Mouse (Mus musculus) cerebellum, adult 2 months (tissue): ENCODE results near the gene Mettl16. TPM values are rescaled to one million over a fixed set of nuclear protein-coding genes. Genes with fewer than 3 reads are reported as not detected.

Experiments
- DNase-seq, 2 experiments: peaks; one replicate each; pipeline ENCODE4 v3.0.0; 2021
- H3K27ac ChIP-seq: fragments of 200-500 bp; 2 replicates; pipeline ENCODE4 v1.5.1; 2012; ENCODE audit warnings: low read length, control low read depth, inconsistent platforms; ENCODE audit not compliant: insufficient read depth
- H3K27me3 ChIP-seq: fragments of 200-500 bp; 2 replicates; pipeline ENCODE4 v1.6.1; 2012; ENCODE audit warnings: inconsistent platforms, mild to moderate bottlenecking, low read length, moderate library complexity; ENCODE audit not compliant: control insufficient read depth, insufficient read depth
- H3K4me1 ChIP-seq: fragments of 200-500 bp; 2 replicates; pipeline ENCODE4 v1.6.1; 2011; ENCODE audit warnings: low read length; ENCODE audit not compliant: control insufficient read depth, insufficient read depth
- H3K4me3 ChIP-seq: fragments of 200-500 bp; replicated peaks from 2 replicates; pipeline ENCODE3; 2011; ENCODE audit warnings: mild to moderate bottlenecking, low read depth, low read length, control low read depth; ENCODE audit not compliant: insufficient read depth
- CTCF ChIP-seq: fragments of 200-500 bp; IDR thresholded peaks from 2 replicates; pipeline ENCODE4 v1.5.1; 2011; ENCODE audit warnings: low read depth, mild to moderate bottlenecking, control low read depth, low read length, moderate library complexity, borderline replicate concordance; ENCODE audit not compliant: insufficient read depth
- POLR2A ChIP-seq: fragments of 200-500 bp; IDR thresholded peaks from 2 replicates; pipeline ENCODE4 v1.6.1; 2011; ENCODE audit warnings: low read length, control low read depth, borderline replicate concordance; ENCODE audit not compliant: insufficient read depth
- WGBS: fragments of 180-500 bp; shearing (Covaris S2); methylation state at CpG from one replicate; pipeline ENCODE4 v1.1.7; 2018; 5-methylcytosine and 5-hydroxymethylcytosine counted together
- polyA plus RNA-seq: library from polyadenylated mRNA; depleted of rRNA; stranded (reverse); fragments of >200 nt; gene quantifications from 2 replicates; pipeline ENCODE4 v1.2.3, GENCODE M21; 2012

The Mettl16 gene
- polyA plus RNA-seq, 1 experiment, result 18.5 TPM

DNA sequence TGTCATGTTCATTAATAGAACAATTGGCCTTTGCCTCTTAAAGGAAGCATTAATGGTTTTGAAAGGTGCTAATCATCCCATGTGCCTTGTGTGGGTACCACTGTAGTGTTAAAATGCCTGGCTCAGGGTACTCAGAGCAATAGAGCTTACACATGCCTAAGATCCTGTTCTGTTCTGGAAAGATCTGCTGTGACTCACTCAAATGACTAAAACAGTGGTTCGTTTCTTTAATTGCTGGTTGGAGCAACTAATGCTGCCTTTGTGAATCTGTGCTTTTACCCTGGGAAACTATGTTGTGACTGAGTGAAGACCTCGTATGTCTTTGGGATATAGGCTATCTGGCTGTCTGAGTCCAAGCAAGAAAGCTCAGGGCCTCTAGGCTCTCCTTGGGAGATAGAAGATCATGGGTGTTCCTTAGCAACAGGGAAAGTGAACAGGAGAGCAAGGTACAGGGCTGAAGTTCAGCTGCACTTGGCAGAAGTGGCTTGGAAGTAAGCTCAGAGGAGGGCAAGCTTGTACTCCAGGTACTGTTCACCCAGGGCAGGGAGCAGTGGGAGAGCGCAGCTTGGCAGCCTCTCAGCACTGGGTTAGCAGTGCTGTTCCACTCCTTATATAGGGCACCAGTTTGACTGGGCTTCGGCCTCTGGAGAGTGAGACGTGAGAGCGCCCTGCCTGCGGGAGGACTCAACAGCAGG is 52.3 kb downstream of the Mettl16 start:
- Histone ChIP-seq H3K4me3 (no peak overlapping the region), H3K27ac (no peak overlapping the region), H3K4me1 (no peaks in the 10 kb centered on the region), H3K27me3 (no peaks in the 10 kb centered on the region)
- 66% methylated on average over 7 of the region's 7 CpGs for WGBS
- no peak for DNase-seq
- no peak for TF ChIP-seq POLR2A
- no peak for TF ChIP-seq CTCF

DNA sequence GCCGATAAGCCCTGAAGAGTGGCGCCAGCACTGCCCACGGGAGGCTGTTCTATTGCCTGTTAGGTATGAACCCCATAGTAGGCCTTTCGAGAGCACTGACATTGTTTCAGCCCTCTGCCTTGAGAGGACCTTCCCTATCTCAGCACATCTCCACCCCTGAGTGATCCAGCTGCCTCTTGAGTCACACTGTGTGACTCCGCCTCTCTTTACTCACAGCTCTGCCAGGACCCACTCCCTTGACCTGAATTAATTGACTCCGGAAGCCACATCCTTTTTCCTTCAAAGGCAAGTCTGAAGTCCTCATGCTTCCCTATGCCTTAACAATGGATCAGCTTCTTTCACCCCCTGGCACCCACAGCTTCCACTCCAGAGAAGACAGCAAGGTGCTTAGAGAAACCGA is 55.5 kb downstream of the Mettl16 start:
- WGBS, result 71% methylated on average over 7 of the region's 7 CpGs
- Histone ChIP-seq H3K4me3 (no peak overlapping the region), H3K4me1 (peaks cover 3% of the 10 kb centered on the region), H3K27ac (no peak overlapping the region), H3K27me3 (no peaks in the 10 kb centered on the region)
- TF ChIP-seq CTCF (no peak), POLR2A (no peak)
- DNase-seq, result peak in 1 of 2 experiments; percentile 11

DNA sequence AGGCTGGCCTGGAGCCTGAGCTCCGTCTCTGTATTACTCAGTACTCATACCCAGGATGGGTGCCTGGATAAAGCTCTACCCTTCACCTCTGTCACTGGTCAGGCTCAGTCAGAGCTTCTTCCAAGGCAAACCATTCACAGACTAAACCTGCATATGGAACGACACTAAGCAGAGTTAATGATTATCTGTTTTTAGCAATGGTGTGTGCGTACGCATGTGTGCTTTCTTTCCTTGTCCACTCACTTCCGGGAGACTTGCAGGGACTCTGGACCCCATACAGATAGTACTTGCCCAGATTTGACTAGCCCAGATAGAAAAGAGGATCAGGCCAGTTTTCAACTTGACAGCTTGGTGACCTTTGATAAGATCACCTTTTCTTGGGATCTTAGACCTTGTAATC is 56.1 kb downstream of the Mettl16 start:
- Histone ChIP-seq H3K27me3 (no peaks in the 10 kb centered on the region), H3K4me1 (peaks cover 3% of the 10 kb centered on the region), H3K4me3 (no peak overlapping the region), H3K27ac (no peak overlapping the region)
- TF ChIP-seq CTCF, result no peak
- no peak for TF ChIP-seq POLR2A
- no peak for DNase-seq
- WGBS, result 87% methylated on average over 5 of the region's 5 CpGs

DNA sequence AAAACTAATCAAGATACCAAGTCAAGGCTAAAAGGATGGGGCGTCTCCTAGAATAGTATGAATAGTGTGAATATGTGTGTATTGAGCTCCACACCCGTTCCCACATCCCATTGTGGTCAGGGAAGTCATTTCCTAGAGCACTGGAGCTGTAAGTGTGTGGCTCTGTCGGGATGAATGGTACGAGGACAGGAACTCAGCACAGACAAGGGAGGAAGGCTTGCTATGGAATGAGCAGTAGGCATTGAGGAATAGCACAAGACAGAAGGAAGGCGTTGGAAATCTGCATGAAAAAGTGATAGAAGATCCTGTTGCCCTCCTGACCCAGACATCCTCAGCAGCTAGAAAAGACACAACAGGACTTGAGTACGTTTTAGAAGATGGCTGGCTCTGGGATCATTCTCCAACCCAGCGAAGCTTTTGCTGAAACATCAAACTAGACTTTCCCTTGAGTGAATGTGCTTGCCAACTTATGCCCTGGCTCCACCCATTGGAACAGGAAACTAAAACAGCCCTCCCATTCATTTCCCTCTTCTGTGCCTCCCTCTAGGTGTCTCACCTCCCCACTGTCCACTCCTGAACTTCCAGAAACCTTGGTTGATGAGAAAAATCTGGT is 57.3 kb downstream of the Mettl16 start:
- Histone ChIP-seq H3K4me1 (peaks cover 3% of the 10 kb centered on the region), H3K4me3 (no peak overlapping the region), H3K27me3 (no peaks in the 10 kb centered on the region), H3K27ac (no peak overlapping the region)
- 73% methylated on average over 7 of the region's 7 CpGs for WGBS
- TF ChIP-seq CTCF, result no peak
- no peak for TF ChIP-seq POLR2A
- DNase-seq, result peak in 1 of 2 experiments; percentile 9

DNA sequence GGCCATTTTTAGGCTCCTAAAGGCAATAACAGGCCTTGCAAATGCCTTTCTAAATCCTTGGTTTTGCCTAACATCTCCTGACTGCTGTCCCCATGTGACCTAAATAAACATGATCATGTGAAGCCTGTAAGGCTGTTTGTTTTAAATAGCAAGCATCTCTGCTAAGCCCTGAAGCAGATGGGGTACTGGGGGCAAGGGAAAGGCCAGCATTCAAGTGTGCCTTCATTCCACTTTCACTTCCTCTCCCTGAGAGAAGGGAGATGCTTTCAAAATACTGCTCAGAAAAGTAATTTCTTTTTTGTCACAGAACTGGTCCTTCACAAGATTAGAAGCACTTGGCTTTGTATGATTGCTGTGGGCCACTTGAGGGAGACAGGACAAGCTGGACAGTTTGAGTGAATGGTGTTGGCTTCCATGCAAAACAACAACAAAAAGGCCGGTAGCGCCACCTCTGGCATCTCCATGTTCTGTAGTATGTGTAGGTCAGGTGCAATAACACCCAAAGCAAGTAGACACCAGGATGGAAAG is 57.8 kb downstream of the Mettl16 start:
- 30% methylated on average over 2 of the region's 2 CpGs for WGBS
- TF ChIP-seq CTCF (no peak), POLR2A (no peak)
- Histone ChIP-seq H3K4me3 (no peak overlapping the region), H3K4me1 (peaks cover 3% of the 10 kb centered on the region), H3K27ac (no peak overlapping the region), H3K27me3 (no peaks in the 10 kb centered on the region)
- DNase-seq, result peak in 1 of 2 experiments; percentile 20

DNA sequence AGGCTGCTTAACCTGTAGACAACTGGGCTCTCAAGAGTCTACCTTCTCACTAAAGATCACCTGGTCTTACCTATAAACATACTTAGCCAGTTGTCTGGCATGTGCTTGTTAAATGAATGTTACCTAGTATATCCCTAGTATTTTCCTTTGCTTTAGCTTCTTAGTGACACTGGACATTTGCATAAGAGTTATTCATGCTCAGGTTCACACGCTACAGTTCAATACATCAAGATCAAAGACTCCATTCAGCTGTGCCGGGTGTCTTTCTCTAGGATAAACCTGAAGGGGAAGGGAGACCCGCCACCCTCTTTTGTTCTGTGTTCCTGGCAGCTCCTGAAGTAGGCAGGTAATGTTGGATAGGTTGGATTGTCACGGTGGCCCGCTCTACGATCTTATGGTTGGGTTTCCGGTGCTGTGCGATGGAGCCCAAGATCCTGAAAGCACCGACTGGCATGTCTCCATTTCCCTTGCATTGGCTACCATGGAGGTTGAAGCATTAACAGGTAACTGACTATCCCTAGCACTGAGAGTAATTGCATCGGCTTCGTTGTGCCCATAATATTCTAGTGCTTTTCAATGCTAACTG is 58.4 kb downstream of the Mettl16 start:
- TF ChIP-seq CTCF, result no peak
- TF ChIP-seq POLR2A, result no peak
- no peak overlapping the region for H3K27ac ChIP-seq
- H3K4me3 ChIP-seq, result no peak overlapping the region
- DNase-seq, result peak in 1 of 2 experiments; percentile 23
- H3K4me1 ChIP-seq, result peaks cover 3% of the 10 kb centered on the region
- H3K27me3 ChIP-seq, result no peaks in the 10 kb centered on the region
- WGBS, result 17% methylated on average over 11 of the region's 11 CpGs

DNA sequence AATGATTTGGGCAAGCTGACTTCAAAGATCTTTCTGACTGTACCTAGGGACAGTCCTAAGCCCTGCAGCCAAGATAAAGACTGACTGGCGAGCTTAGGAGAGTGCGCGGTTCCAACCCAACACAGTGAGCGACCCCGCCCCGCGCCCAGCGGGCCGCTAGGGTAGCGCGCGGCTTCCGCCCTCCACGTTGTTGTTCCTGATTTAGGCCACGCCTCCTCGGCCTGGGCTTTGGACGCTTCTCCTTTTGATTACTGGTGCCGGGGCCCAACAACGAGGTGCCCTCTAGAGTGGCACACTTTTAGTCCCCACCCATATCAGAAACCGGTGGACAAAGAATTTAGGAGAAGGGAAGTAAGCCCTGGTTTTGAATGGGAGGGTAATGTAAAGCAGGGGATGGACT is 59.2 kb downstream of the Mettl16 start:
- under 1% methylated on average over 20 of the region's 20 CpGs for WGBS
- Histone ChIP-seq H3K27ac (peak overlapping the region; percentile 71), H3K27me3 (no peaks in the 10 kb centered on the region), H3K4me3 (peak overlapping the region; percentile 61), H3K4me1 (peaks cover 6% of the 10 kb centered on the region)
- TF ChIP-seq POLR2A (no peak), CTCF (peak; percentile 22; the same call in 1 of the 2 replicates)
- DNase-seq, result no peak
